Mouse (Mus musculus) splenic B cell, adult 2 months (primary cell): ENCODE data around the gene Allc.

Source experiments
- DNase-seq: peaks from one replicate; pipeline ENCODE4 v3.0.0-alpha.2; 2011; ENCODE audit warnings: low read depth, low spot score
- H3K27me3 ChIP-seq: 2 replicates; pipeline ENCODE4 v1.6.1; 2012; ENCODE audit warnings: mild to moderate bottlenecking, low read length, moderate library complexity, mixed read lengths; ENCODE audit not compliant: control insufficient read depth, poor library complexity, insufficient read depth, severe bottlenecking
- H3K36me3 ChIP-seq: 2 replicates; pipeline ENCODE4 v1.6.1; 2012; ENCODE audit warnings: mild to moderate bottlenecking, low read length, moderate library complexity, mixed read lengths; ENCODE audit not compliant: control insufficient read depth, poor library complexity, insufficient read depth, severe bottlenecking

The Allc gene

GRCm38 (mm10) chr12:28582423-28582822 lies at the start of gene Allc:
TSS of gene Allc (minus strand) at chr12:28582523.
- no peaks in the 10 kb centered on the region for H3K36me3 ChIP-seq
- no peak for DNase-seq

GRCm38 (mm10) chr12:28628436-28628835 lies 46.1 kb upstream of the Allc start:
- DNase-seq, result no peak
- Histone ChIP-seq H3K27me3 (no peaks in the 10 kb centered on the region), H3K36me3 (peaks cover 19% of the 10 kb centered on the region)

More at GRCm38 (mm10) chr12:28582423-28582822, at the start of gene Allc:
- no peaks in the 10 kb centered on the region for H3K27me3 ChIP-seq

GRCm38 (mm10) chr12:28627092-28627491 lies 44.8 kb upstream of the Allc start:
- DNase-seq, result no peak
- Histone ChIP-seq H3K27me3 (no peaks in the 10 kb centered on the region), H3K36me3 (peaks cover 15% of the 10 kb centered on the region)

- H3K36me3 ChIP-seq, result peaks cover 12% of the 10 kb centered on the region; the same call in 1 of the 2 replicates
- no peaks in the 10 kb centered on the region for H3K27me3 ChIP-seq
Observed at GRCm38 (mm10) chr12:28625407-28625806, 43.1 kb upstream of the Allc start.

GRCm38 (mm10) chr12:28624251-28624650 lies 41.9 kb upstream of the Allc start:
- DNase-seq, result no peak
- no peaks in the 10 kb centered on the region for H3K27me3 ChIP-seq

More at GRCm38 (mm10) chr12:28625407-28625806, 43.1 kb upstream of the Allc start:
- DNase-seq, result no peak

GRCm38 (mm10) chr12:28623195-28623594 lies 40.9 kb upstream of the Allc start, which contains the start of gene Colec11:
TSS of gene Colec11 (minus strand) at chr12:28623377.
- DNase-seq, result no peak
- no peaks in the 10 kb centered on the region for H3K27me3 ChIP-seq
- H3K36me3 ChIP-seq, result no peaks in the 10 kb centered on the region

More at GRCm38 (mm10) chr12:28624251-28624650, 41.9 kb upstream of the Allc start:
- peaks cover 3% of the 10 kb centered on the region; the same call in 1 of the 2 replicates for H3K36me3 ChIP-seq

GRCm38 (mm10) chr12:28622641-28623040 lies 40.3 kb upstream of the Allc start:
- no peak for DNase-seq
- no peaks in the 10 kb centered on the region for H3K27me3 ChIP-seq
- H3K36me3 ChIP-seq, result no peaks in the 10 kb centered on the region

GRCm38 (mm10) chr12:28622167-28622532 lies 39.8 kb upstream of the Allc start:
- Histone ChIP-seq H3K36me3 (no peaks in the 10 kb centered on the region), H3K27me3 (no peaks in the 10 kb centered on the region)
- DNase-seq, result no peak

GRCm38 (mm10) chr12:28621451-28622166 lies 39.3 kb upstream of the Allc start:
- no peak for DNase-seq
- no peaks in the 10 kb centered on the region for H3K27me3 ChIP-seq
- no peaks in the 10 kb centered on the region for H3K36me3 ChIP-seq

GRCm38 (mm10) chr12:28617297-28617696 lies 35.0 kb upstream of the Allc start:
- H3K36me3 ChIP-seq, result no peaks in the 10 kb centered on the region
- no peaks in the 10 kb centered on the region for H3K27me3 ChIP-seq
- DNase-seq, result no peak

GRCm38 (mm10) chr12:28614401-28614800 lies 32.1 kb upstream of the Allc start:
- H3K27me3 ChIP-seq, result no peaks in the 10 kb centered on the region
- DNase-seq, result no peak

GRCm38 (mm10) chr12:28612391-28612790 lies 30.1 kb upstream of the Allc start:
- no peaks in the 10 kb centered on the region for H3K36me3 ChIP-seq
- no peak for DNase-seq
- H3K27me3 ChIP-seq, result no peaks in the 10 kb centered on the region

More at GRCm38 (mm10) chr12:28614401-28614800, 32.1 kb upstream of the Allc start:
- H3K36me3 ChIP-seq, result no peaks in the 10 kb centered on the region

- no peaks in the 10 kb centered on the region for H3K36me3 ChIP-seq
- DNase-seq, result no peak
- no peaks in the 10 kb centered on the region for H3K27me3 ChIP-seq
Observed at GRCm38 (mm10) chr12:28607546-28608305, 25.4 kb upstream of the Allc start.

GRCm38 (mm10) chr12:28603494-28603893 lies 21.2 kb upstream of the Allc start:
- no peaks in the 10 kb centered on the region for H3K36me3 ChIP-seq
- DNase-seq, result no peak

GRCm38 (mm10) chr12:28602259-28602658 lies 19.9 kb upstream of the Allc start:
- no peaks in the 10 kb centered on the region for H3K36me3 ChIP-seq
- no peaks in the 10 kb centered on the region for H3K27me3 ChIP-seq
- no peak for DNase-seq

More at GRCm38 (mm10) chr12:28603494-28603893, 21.2 kb upstream of the Allc start:
- H3K27me3 ChIP-seq, result no peaks in the 10 kb centered on the region
